Mouse (Mus musculus): ENCODE measurements around the gene Tnrc6a. TPM values are rescaled to one million over a fixed set of nuclear protein-coding genes. Genes with fewer than 3 reads are reported as not detected.
A peak's percentile ranks its signal among the peaks of the same experiment; 100 is the strongest.

Gene Tnrc6a
- total RNA-seq, 1 experiment from 2014 or later = 62.6 TPM

GRCm38 (mm10) chr7:123120516-123120915 is 3.2 kb upstream of the Tnrc6a start:
- no peak for ATAC-seq (replicated peaks; ENCODE audit: low read depth, poor library complexity, severe bottlenecking)

DNA sequence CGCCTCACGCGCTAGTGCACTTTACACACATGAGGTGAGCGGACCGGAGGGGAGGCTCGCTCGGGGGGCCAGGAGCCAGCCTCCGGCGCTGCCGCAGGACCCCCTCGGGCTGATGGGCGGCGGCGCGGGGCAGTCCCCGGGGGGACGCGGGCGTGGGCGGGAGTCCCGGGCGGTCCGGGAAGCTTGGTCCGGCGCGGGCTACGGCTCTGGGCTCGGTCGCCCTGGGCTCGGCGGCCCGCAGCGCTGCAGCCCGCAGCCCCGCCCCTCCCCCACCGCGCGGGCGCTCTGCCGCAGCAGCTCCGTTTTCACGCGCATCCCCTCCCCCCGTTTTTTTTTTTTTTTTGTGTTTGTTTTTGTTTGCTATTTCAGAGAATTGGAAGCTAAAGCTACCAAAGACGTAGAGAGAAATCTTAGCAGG is 623 bp downstream of the Tnrc6a start:
- ATAC-seq (replicated peaks; ENCODE audit: low read depth, poor library complexity, severe bottlenecking) = no peak

DNA sequence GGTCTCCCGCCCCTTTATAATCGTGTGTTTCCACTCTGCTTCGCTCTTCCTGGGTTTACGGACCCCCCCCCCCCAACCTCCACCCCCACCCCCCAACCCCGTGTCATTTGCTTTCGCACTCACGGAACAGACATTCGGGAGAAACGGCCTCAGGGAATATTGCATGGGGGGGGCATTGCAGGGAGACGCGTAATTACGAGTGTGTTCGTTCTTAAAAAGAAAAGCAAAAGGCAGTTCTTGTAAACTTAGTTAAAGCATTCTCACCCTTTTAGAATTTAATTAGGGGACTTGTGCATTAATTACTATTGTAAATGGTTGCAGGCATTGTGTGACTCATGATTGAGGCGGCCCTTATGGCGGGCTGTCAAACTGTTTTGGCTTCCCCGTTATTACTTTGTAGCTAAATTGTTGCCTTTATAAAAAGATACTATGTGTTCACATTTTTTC is 1.1 kb downstream of the Tnrc6a start:
- ATAC-seq (replicated peaks; ENCODE audit: low read depth, poor library complexity, severe bottlenecking) = no peak

- no peak for ATAC-seq (replicated peaks; ENCODE audit: low read depth, poor library complexity, severe bottlenecking)
Observed at GRCm38 (mm10) chr7:123126056-123126455, 2.4 kb downstream of the Tnrc6a start.

DNA sequence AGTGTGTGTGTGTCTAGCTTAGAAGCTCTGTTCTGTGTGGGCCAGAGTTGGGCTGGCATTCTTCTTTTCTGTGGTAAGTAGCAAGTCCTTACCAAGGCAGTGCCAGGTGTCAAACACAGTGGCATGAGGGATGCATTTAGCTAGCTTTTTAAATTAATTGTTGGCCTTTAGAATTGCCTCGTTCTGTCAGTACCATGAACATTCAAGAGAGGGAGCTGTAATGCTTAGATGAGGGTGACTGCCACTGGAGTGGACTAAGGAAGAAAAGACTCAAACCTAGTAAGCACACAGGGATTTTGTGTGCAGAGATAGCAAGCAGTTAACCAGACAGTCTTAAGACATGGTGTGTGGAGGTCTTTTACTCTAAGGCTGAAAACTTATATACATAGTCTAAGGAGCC is 3.6 kb downstream of the Tnrc6a start:
- ATAC-seq (replicated peaks; ENCODE audit: low read depth, poor library complexity, severe bottlenecking) = no peak

DNA sequence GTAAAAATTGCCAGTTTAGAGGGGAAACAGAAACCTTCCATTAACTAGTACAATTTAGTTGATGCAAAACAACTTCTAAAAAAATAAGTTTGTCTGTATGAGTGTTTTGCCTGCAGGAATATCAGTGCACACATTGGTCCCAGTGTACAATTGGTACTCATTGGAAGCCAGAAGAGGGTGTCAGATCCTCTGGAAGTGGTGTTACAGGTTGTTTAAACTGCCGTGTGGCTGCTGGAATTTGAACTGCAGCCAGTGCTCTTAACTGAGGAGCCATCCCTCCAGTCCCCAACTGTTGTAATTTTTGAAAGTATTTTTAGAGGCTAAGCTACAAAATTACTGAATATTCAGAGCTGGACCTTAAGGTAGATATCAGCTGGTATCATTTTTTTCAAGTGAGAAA is 4.3 kb downstream of the Tnrc6a start:
- no peak for ATAC-seq (replicated peaks; ENCODE audit: low read depth, poor library complexity, severe bottlenecking)

DNA sequence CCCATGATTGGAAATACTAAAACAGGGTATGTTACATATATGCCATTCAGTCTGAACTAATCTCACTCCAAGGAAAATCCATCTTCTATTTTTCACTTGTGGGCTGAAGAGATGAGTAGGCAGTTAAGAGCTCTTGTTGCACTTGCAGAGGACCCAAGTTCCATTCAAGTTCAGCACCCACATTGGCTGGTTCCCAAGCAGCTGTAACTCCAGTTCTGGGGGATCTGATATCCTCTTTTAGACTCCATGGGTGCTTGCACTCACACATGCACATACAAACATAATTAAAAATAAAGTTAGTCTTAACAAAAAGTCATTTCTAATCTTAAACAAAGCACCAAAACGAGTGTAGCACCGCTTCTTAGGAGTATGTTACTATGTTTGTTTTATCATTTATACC is 5.4 kb downstream of the Tnrc6a start:
- ATAC-seq (replicated peaks; ENCODE audit: low read depth, poor library complexity, severe bottlenecking) = no peak

- no peak for ATAC-seq (replicated peaks; ENCODE audit: low read depth, poor library complexity, severe bottlenecking)
Observed at GRCm38 (mm10) chr7:123130198-123130597, 6.5 kb downstream of the Tnrc6a start.

GRCm38 (mm10) chr7:123132401-123132800 is 8.7 kb downstream of the Tnrc6a start:
- no peak for ATAC-seq (replicated peaks; ENCODE audit: low read depth, poor library complexity, severe bottlenecking)

DNA sequence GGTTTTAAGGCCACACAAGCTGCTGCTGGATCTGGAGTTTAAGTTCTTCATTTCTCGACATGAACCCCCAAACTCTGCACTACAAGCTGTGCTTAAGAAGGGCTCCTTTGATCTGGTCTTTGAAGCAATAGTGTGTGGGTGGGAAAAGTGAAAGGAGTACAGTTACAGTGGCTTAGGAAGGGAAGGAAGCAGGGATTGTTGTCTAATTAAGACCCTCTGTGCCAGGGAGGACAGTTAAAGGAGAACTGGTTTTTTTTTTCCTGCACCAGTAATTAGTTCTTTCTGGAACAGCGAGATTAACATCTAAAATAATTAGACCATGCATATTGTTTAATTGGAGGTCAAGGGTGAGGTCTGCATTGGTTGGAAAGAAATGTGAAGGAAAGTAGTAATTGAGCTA is 11.2 kb downstream of the Tnrc6a start:
- ATAC-seq (replicated peaks; ENCODE audit: low read depth, poor library complexity, severe bottlenecking) = 0 out of 2 replicates have a peak, but pooled peaks have one; percentile 22

DNA sequence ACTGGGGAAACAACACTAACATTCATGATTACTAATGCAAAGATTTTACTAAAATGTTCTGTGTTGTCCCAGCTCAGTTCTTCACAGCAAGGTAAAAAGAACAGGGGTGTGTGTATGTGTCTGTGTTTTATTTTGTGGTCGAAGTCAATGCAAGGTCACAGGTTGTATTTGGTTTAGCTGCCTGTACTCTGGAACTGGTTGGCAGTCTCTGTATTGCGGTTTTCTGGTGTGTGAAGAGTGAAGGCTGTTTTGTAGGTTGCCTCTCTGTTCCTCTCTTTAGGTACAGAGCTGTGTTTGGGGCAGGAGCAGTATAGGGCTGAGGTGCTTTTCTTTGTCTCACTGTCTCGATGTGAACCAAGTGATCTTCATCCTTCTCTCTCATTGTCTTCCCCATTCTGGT is 12.0 kb downstream of the Tnrc6a start:
- ATAC-seq (replicated peaks; ENCODE audit: low read depth, poor library complexity, severe bottlenecking) = no peak

- no peak for ATAC-seq (replicated peaks; ENCODE audit: low read depth, poor library complexity, severe bottlenecking)
Observed at GRCm38 (mm10) chr7:123138001-123138400, 14.3 kb downstream of the Tnrc6a start.

DNA sequence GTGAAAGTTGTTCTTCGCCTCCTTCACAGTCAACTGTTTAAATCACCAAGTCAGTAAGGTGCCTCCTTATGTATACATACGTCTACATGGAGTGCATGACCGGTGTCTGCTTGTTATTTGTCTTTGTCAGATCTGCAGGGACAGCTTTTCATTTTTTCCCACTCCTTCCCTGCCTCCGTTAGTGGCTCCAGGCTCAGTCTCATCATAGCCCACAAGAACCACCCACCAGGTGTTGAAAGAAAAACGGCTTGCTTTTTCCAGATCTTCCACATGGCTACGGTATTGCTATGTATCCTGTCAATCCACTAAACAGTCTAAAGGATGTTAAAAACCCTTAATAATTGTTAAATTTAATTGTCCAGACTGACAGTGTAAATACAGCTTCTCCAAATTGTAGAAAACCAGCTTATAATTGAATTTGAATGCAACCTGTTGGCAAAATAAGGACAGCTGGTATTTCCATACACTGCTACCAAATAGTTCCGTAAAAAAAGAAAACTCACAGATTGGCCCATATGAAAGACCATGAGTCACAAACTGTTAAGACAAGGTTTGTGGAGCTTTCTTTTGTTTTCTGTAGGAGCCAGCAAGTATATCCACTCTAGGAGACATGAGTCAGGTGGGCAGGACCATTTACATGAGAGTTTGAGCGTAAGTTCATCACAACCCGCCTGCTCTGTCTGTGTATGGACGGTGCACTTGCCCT is 22.6 kb downstream of the Tnrc6a start:
- ATAC-seq (replicated peaks; ENCODE audit: low read depth, poor library complexity, severe bottlenecking) = no peak

GRCm38 (mm10) chr7:123147787-123148186 is 24.1 kb downstream of the Tnrc6a start:
- no peak for ATAC-seq (replicated peaks; ENCODE audit: low read depth, poor library complexity, severe bottlenecking)

GRCm38 (mm10) chr7:123148935-123149334 is 25.2 kb downstream of the Tnrc6a start:
- ATAC-seq (replicated peaks; ENCODE audit: low read depth, poor library complexity, severe bottlenecking) = peak; percentile 97

GRCm38 (mm10) chr7:123162346-123162745 is 38.7 kb downstream of the Tnrc6a start:
- 0 out of 2 replicates have a peak, but pooled peaks have one; percentile 47 for ATAC-seq (replicated peaks; ENCODE audit: low read depth, poor library complexity, severe bottlenecking)

DNA sequence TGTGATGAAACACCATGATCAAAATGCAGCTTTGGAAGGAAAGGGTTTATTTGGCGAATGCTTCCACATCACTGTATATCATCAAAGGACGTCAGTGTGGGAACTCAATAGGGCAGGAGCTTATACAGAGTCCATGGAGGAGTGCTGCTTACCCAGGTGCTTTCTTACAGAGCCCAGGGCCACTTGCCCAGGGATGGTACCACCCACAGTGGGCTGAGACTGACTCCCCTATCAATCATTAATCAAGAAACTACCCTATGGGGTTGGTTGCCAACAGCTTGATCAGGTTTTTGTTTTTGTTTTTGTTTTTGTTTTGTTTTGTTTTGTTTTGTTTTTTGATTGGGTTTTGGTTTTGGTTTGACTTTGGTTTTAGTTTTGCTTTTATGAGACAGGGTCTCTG is 43.8 kb downstream of the Tnrc6a start:
- no peak for ATAC-seq (replicated peaks; ENCODE audit: low read depth, poor library complexity, severe bottlenecking)

DNA sequence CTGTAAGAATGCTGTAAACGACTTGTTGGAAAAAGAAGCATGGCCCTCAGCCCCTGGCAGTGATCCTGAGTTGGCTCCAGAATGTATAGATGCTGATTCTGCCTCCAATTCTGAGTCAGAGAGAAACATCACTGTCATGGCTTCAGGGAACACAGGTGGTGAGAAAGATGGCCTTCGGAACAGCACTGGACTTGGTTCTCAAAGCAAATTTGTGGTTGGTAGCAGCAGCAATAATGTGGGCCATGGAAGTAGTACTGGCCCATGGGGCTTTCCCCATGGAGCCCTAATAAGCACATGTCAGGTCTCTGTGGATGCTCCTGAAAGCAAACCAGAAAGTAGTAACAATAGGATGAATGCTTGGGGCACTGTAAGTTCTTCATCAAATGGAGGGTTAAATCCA is 45.9 kb downstream of the Tnrc6a start:
- no peak for ATAC-seq (replicated peaks; ENCODE audit: low read depth, poor library complexity, severe bottlenecking)

DNA sequence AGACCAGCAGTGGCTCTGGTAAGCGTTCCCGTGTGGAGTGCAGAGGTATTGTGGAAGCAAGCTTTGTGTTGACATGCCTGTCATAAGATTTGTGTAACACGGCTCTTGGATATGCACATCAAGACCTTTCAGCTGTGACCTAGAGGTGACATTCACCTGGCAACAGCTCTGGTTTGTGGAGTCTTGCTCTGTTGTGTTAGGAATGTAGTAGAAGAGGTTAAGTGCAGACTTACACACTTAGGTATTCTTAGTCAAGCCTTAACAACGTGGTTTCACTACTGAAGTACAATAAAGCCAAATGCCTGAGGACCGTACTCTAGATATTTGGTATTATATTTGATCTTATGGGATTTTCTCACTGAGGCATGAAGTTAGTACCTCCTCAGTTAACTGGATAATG is 48.4 kb downstream of the Tnrc6a start:
- ATAC-seq (replicated peaks; ENCODE audit: low read depth, poor library complexity, severe bottlenecking) = no peak

DNA sequence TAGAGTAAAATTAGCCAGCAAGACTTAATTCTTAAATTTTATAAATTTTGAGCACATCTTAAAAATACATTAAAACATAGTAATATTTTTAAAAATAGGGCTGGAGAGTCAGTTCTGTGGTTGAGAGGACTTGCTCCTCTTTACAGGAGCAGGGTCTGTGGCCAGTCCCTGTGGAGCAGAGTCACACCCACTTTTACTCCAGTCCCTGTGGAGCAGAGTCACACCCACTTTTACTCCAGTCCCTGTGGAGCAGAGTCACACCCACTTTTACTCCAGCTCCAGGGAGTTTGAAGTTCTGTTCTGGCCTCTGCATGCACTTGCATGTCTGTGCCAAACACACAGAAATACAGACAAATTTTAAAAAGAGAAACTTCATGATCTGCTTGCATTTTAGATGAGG is 53.5 kb downstream of the Tnrc6a start:
- ATAC-seq (replicated peaks; ENCODE audit: low read depth, poor library complexity, severe bottlenecking) = no peak

DNA sequence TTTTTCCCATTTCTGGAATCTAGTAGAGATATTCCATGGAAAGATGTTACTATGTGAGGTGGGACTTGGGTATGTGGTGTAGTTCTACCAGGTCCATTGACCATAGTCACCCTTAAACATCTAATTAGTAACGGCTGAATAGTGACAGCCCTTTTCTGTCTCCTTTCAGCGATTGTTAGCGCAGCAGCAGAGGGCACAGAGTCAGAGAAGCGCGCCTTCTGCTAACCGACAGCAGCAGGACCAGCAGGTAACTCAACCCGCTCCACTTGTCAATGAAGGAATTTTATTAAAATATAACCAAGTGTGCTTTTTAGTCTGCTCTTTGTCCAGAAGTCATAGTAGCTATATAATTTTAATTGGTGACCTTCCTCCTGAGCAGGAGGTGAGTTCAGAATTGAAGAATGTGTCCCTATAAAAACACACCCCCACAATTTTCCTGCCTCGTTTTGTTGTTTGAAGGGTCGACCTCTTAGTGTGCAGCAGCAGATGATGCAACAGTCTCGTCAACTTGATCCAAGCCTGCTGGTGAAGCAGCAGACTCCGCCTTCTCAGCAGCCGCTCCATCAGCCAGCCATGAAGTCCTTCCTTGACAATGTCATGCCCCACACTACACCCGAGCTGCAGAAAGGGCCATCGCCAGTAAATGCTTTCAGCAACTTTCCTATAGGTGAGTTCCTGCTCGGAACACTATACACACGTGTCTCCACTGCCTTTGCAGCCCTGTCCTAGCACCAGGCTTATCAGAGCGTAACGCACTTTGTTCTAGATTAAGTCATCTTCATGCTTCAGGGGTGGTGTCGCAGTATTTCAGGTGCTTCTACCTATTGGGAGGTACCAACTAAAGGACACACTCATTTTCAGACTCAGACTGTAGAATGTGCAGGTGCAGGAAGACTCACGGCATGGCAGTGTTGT is 58.4 kb downstream of the Tnrc6a start:
- ATAC-seq (replicated peaks; ENCODE audit: low read depth, poor library complexity, severe bottlenecking) = no peak

Data from common myeloid progenitor, adult 5-6 weeks (primary cell).